Comparison of ENCODE assay signal across 8 mouse cellular contexts in genomic region chr4:57672996-57673906, GRCm38 (mm10). TPM values are rescaled to one million over a fixed set of nuclear protein-coding genes. Genes with fewer than 3 reads are reported as not detected.
DNase-seq lines count a peak whose midpoint lies in the region; ATAC-seq lines count a peak whose summit lies in the region.

No protein-coding gene starts in this region.

- peak overlapping the region; percentile 38 for H3K4me2 ChIP-seq in lung, embryonic 16.5 days (ENCODE audit: low read depth, low read length)

- H3K27me3 ChIP-seq in hindbrain, embryonic 10.5 days (ENCODE audit: insufficient read depth, poor library complexity, severe bottlenecking) = no peaks in the 10 kb centered on the region
- H3K27me3 ChIP-seq in lung, embryonic 16.5 days (ENCODE audit: control insufficient read depth, insufficient read depth, low read depth, low read length) = no peaks in the 10 kb centered on the region

- H3K9me3 ChIP-seq in hindbrain, embryonic 10.5 days = no peaks in the 10 kb centered on the region
- H3K9me3 ChIP-seq in lung, embryonic 16.5 days (ENCODE audit: control insufficient read depth, low read length) = no peaks in the 10 kb centered on the region

- H3K36me3 ChIP-seq in hindbrain, embryonic 10.5 days = no peaks in the 10 kb centered on the region
- H3K36me3 ChIP-seq in lung, embryonic 16.5 days (ENCODE audit: control insufficient read depth, insufficient read depth, low read length) = no peaks in the 10 kb centered on the region

- ATAC-seq in frontal cortex, adult (ENCODE audit: low TSS enrichment) = peak; percentile 85
- peak; percentile 53; the same call in 1 of the 2 replicates for ATAC-seq in lung, embryonic 16.5 days (ENCODE audit: low read depth)

- peak overlapping the region; percentile 41 for H3K4me3 ChIP-seq in hindbrain, embryonic 10.5 days
- peak overlapping the region; percentile 16; the same call in 1 of the 2 replicates for H3K4me3 ChIP-seq in lung, embryonic 16.5 days (ENCODE audit: low read length)

- peaks cover 30% of the 10 kb centered on the region for H3K4me1 ChIP-seq in hindbrain, embryonic 10.5 days (replicated peaks)
- H3K4me1 ChIP-seq in lung, embryonic 16.5 days (replicated peaks; ENCODE audit: control insufficient read depth, insufficient read depth, low read length) = peaks cover 30% of the 10 kb centered on the region

- H3K27ac ChIP-seq in hindbrain, embryonic 10.5 days = peak overlapping the region; percentile 83
- H3K27ac ChIP-seq in lung, embryonic 16.5 days (ENCODE audit: low read length) = peak overlapping the region; percentile 81

- H3K9ac ChIP-seq in lung, embryonic 16.5 days (ENCODE audit: low read length) = peak overlapping the region; percentile 50

- DNase-seq in MEL-GATA-1-ER (ENCODE audit: extremely low read depth, low read depth) = peak; percentile 61
- DNase-seq in cerebellum, adult 8-10 months = peak; percentile 87
- peak; percentile 89 for DNase-seq in hindbrain, embryonic 10.5 days (ENCODE audit: low spot score)
- DNase-seq in layer of hippocampus, adult 9-10 months (ENCODE audit: low spot score) = peak; percentile 82
- DNase-seq in ovary, postnatal 14 days (ENCODE audit: low spot score) = peak; percentile 89
- peak; percentile 91 for DNase-seq in thymus, postnatal 14 days

- 15% methylated on average over 12 of the region's 12 CpGs for WGBS in hindbrain, embryonic 10.5 days
- WGBS in lung, embryonic 16.5 days = 13% methylated on average over 12 of the region's 12 CpGs

RNA-seq across cellular contexts. Expression of gene Akap2, which starts 44.2 kb away (rescaled TPM):
- 30.2 and 31.8 TPM in 2 replicates for polyA plus RNA-seq in hindbrain, embryonic 10.5 days (2016; fragmentation: Nextera tagmentation; extraction: Ambion mirVana)
- polyA plus RNA-seq in lung, embryonic 16.5 days (2015; fragmentation: Nextera tagmentation; extraction: Ambion mirVana) = 44.4 and 46.5 TPM in 2 replicates

Comparison
In these comparisons a context has a peak if more than half of its experiments do, and no peak if none do; other contexts are left out.
1. Peak in every context shown above with its lines: DNase-seq, ATAC-seq, H3K4me3 ChIP-seq and H3K27ac ChIP-seq.